Mouse (Mus musculus) spleen, embryonic (tissue): ENCODE data around the gene Cldn14.

ENCODE experiments used
- CTCF ChIA-PET: fragments of 350-600 bp; sonication (Branson Sonifier 250); formaldehyde crosslinking; loops from one replicate; lab custom pipeline; 2022; lab: Charles Lee

The Cldn14 gene

DNA sequence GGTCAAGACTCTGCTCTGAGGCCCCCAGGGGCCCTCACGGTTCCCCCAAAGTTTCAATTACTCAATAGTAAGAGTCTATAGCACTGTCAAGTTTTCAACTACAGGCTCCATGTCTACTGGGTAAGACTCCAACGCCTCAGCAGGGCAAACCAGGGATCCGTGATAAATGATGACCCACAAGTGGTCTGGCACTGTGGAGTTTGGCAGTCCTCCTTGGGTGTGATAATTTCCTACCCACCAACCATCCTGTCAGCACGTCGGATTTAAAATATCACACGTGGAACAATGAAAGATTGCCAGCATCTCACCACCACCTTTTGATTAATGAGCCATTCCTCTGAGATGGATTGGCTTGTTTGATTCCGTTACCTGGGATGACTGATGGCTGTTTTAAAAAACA lies 51.7 kb downstream of the Cldn14 start:
- CTCF ChIA-PET = no interaction called here

GRCm38 (mm10) chr16:93947396-93947795 lies 61.2 kb downstream of the Cldn14 start:
- CTCF ChIA-PET = no interaction called here

DNA sequence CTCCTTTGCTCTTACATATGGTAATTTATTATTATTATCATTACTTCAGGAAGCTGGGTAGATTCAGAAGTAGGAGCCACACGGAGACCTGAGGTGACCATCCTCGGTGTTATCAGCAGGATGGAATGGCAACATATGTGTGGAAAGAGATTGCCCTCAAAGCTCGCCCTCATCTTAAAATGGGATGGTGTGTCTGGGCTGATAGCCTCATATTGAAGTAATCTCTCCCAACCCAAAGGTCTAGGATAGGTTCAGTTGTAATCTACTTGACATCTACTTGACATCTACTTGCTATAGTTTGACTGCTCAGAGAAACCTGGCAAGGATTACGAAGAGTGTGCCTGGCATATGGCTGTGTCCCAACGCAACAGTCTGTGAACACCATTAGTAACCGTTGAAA lies 64.3 kb downstream of the Cldn14 start:
- CTCF ChIA-PET = no interaction called here

- CTCF ChIA-PET = interaction anchor here (0.5 kb wide), 1 partner anchor 43 kb away, joined by 4 read pairs; no protein-coding TSS in a partner anchor
Measured at GRCm38 (mm10) chr16:93942796-93943502, 65.7 kb downstream of the Cldn14 start.

DNA sequence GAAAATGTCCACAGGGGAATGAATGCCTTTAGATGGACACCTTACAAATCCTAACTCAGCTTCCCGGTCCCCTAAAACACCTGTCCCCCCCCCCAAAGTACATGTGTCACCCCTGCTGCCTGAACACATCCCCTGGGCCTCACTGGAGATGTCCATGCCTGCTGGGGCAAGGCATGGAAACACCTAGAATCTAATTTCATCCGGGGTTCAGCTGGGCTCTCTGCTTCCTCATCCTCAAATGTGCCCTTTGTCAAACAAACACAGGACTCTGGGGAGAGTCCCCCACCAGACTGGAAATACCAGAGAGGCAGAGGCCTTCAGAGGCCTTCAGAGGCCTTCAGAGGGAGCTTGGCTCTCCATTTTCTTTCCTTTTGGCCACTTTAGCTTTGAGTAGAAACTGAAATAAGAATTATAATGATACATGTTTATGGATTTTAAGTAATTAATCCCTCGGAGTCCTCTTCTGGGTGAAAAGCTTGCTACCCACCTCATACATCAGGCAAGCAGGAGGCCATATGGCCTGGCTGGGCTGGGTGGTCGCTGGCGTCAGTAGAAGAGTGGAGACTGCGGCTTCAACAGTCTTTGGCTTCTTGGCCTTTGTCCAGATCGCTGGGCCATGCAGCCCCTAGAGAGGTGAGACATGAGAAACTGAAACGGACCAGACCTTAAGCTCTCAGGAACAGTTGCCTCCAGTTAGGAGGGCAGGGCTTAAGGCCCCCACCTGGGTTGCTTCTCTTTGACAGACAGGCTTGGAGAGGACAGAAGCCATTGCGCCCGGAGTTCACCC lies 66.7 kb downstream of the Cldn14 start:
- CTCF ChIA-PET = no interaction called here

DNA sequence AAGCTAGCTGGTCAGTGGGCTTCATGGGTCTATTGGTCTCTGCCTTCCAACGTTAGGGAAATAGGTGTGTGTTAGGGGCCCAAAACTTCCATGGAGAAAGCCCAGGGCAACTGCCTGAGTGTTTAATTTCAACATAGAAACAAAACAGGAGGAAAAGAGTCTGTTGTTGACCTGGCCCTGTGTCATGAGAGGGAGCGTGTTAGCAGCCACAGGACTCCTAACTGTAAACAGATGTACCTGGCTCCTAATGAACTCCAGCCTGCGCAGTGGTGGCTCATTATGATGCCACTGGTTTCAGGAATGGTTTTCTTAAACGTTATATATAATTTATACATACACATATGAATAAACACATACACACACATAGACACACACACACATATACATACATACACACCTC lies 68.7 kb downstream of the Cldn14 start:
- CTCF ChIA-PET = interaction anchor here (1.0 kb wide), 1 partner anchor 36 kb away, joined by 3 read pairs; no protein-coding TSS in a partner anchor

GRCm38 (mm10) chr16:93938400-93938846 lies 70.2 kb downstream of the Cldn14 start:
- CTCF ChIA-PET = interaction anchor here (1.0 to 1.6 kb wide), 3 partner anchors 19 to 71 kb away, joined by 3 to 7 read pairs (median 3); no protein-coding TSS in a partner anchor

GRCm38 (mm10) chr16:93935009-93935408 lies 73.6 kb downstream of the Cldn14 start:
- CTCF ChIA-PET = interaction anchor here (0.6 kb wide), 1 partner anchor 249 kb away, joined by 9 read pairs; no protein-coding TSS in a partner anchor

DNA sequence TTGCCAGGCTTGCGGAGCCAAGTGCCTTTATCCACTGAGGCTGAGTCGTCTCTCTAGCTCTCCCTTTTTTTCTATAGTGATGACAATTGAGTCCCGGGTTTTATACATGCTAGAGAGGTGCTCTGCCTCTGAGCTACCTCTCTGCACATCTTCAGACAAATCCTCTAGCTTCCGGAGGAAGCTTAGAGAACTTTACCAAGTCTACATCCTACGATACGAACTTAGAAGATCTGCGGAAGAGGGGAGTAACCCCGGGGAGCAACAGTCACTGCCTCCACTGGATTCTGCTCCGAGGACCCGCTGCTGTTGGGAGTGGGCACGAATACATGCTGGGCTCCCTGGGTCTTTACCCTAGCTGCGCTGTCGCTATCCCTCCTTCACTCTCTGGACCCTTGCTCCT lies 74.0 kb downstream of the Cldn14 start:
- CTCF ChIA-PET = no interaction called here

- CTCF ChIA-PET = no interaction called here
Measured at GRCm38 (mm10) chr16:93932185-93933168, 76.2 kb downstream of the Cldn14 start.

- CTCF ChIA-PET = no interaction called here
Measured at GRCm38 (mm10) chr16:93929370-93930032, 79.1 kb downstream of the Cldn14 start.

- CTCF ChIA-PET = no interaction called here
Measured at GRCm38 (mm10) chr16:93925684-93926247, 82.9 kb downstream of the Cldn14 start.

DNA sequence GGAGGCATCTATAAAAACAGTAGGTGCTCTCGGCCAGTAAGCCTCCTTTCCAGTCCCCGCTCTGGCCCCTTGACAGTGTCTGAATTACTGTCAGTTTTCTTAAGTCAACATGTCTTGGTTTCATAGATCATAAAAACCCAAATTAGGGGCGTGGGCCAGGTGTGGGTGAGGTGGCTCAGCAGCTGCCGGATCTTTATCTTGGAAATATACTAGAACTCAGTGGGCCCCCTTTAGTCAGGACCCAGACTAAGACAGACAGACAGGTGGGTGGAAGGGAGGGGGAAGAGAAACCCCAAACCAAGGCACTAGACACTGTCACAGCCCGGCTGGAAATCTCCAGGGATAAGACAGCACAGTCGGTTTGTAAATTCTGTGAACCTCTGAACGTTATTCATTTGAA lies 84.8 kb downstream of the Cldn14 start:
- CTCF ChIA-PET = no interaction called here

GRCm38 (mm10) chr16:93922835-93923389 lies 85.7 kb downstream of the Cldn14 start:
- CTCF ChIA-PET = interaction anchor here (0.7 kb wide), 1 partner anchor 32 kb away, joined by 13 read pairs; no protein-coding TSS in a partner anchor

- CTCF ChIA-PET = no interaction called here
Measured at GRCm38 (mm10) chr16:93920673-93921072, 88.0 kb downstream of the Cldn14 start.

GRCm38 (mm10) chr16:93919189-93919588 lies 89.4 kb downstream of the Cldn14 start:
- CTCF ChIA-PET = interaction anchor here (2.3 kb wide), 1 partner anchor 19 kb away, joined by 7 read pairs; no protein-coding TSS in a partner anchor

DNA sequence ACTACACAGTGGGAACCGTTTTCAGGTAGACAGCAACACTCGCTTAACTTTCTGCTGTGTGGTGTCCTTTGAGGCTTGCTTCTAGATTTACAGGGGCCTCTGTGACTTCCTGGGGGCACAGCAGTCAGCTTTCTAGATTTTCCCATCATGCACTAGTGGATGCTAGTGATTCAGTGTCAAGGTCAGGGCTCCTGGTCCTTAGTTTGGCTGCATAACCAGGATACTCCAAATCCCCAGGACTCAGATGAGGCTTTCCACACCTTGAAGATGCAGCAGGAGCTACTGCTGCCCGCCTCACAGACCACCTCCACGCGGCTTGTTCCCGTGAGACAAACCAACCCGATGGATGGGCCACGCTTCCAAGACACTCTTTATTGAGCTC lies 90.0 kb downstream of the Cldn14 start:
- CTCF ChIA-PET = interaction anchor here (0.8 to 2.3 kb wide), 2 partner anchors 12 to 20 kb away, joined by 3 to 7 read pairs; no protein-coding TSS in a partner anchor

- CTCF ChIA-PET = interaction anchor here (0.8 to 2.3 kb wide), 2 partner anchors 11 to 20 kb away, joined by 3 to 7 read pairs; no protein-coding TSS in a partner anchor
Measured at GRCm38 (mm10) chr16:93917712-93918678, 90.6 kb downstream of the Cldn14 start.
